ENCODE assay signal across 8 mouse cellular contexts in the genomic region with DNA sequence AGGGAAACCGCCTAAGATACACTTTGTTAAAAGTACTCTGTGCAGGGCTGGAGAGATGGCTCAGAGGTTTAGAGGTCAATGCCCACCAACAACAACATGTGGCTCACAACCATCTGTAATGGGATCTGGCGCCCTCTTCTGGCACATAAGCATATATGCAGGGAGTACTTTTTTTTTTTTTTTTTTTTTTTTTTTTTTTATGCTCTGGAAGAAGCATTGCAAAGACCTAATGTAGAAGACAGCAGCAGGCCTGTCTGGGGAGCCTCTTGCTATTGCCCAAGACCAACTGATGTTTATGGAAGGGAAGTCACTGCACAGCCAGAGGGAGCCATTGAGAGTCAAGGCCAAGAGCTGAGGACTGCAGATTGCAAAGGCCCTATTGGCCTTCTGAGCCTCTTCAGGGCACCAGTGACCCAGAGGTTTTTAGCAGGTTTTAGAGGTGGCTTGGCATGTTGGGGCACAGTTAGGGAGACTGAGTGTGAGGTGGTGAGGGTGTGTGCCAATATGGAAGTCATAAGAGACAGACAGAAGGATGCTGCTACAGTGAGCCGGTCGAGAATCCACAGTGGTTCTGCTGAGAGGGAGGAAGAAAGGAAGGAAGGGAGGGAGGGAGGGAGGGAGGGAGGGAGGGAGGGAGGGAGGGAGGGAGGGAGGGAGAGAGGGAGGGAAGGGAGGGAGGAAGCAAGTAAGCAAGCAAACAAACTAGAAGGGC.
DNase-seq lines count a peak whose midpoint lies in the region; ATAC-seq and TF ChIP-seq lines count a peak whose summit lies in the region.

No protein-coding gene starts in this region.

- WGBS in kidney, adult 2 months: 52% methylated on average over 2 of the region's 4 CpGs
- 44% methylated on average over 2 of the region's 4 CpGs for WGBS in forebrain, embryonic 12.5 days
- 41% methylated on average over 2 of the region's 4 CpGs for WGBS in midbrain, embryonic 11.5 days

- H3K36me3 ChIP-seq in kidney, adult 2 months (ENCODE audit: control insufficient read depth, insufficient read depth, low read length): no peaks in the 10 kb centered on the region
- no peaks in the 10 kb centered on the region for H3K36me3 ChIP-seq in E14TG2a.4 (ENCODE audit: insufficient read depth, low read length)
- H3K36me3 ChIP-seq in forebrain, embryonic 12.5 days (replicated peaks): peaks cover 7% of the 10 kb centered on the region; the same call in 1 of the 2 replicates
- H3K36me3 ChIP-seq in midbrain, embryonic 11.5 days (ENCODE audit: control insufficient read depth, insufficient read depth, low read length): no peaks in the 10 kb centered on the region

- TF ChIP-seq CTCF in kidney, adult 2 months (conservative IDR thresholded peaks at IDR 0.05; ENCODE audit: insufficient read depth, insufficient read length, low read depth, low read length): peak; percentile 44
- TF ChIP-seq CTCF in E14TG2a.4 (conservative IDR thresholded peaks at IDR 0.05; ENCODE audit: low read length): peak; percentile 69

- TF ChIP-seq POLR2A in kidney, adult 2 months (IDR thresholded peaks at IDR 0.05; ENCODE audit: low read depth, low read length): no peak

- H3K9ac ChIP-seq in forebrain, embryonic 12.5 days: peak overlapping the region; percentile 36; the same call in 1 of the 2 replicates
- H3K9ac ChIP-seq in midbrain, embryonic 11.5 days (ENCODE audit: low read length): no peak overlapping the region

- H3K4me3 ChIP-seq in kidney, adult 2 months (ENCODE audit: insufficient read depth, low read depth, low read length): no peak overlapping the region
- H3K4me3 ChIP-seq in E14TG2a.4 (replicated peaks; ENCODE audit: low read length): no peak overlapping the region
- peak overlapping the region; percentile 19 for H3K4me3 ChIP-seq in forebrain, embryonic 12.5 days (replicated peaks)
- H3K4me3 ChIP-seq in midbrain, embryonic 11.5 days (ENCODE audit: low read depth, low read length): no peak overlapping the region

- H3K4me1 ChIP-seq in kidney, adult 2 months (ENCODE audit: control insufficient read depth, insufficient read depth, low read length): no peaks in the 10 kb centered on the region
- peaks cover 17% of the 10 kb centered on the region for H3K4me1 ChIP-seq in E14TG2a.4 (replicated peaks; ENCODE audit: low read depth, low read length)
- peaks cover 23% of the 10 kb centered on the region for H3K4me1 ChIP-seq in forebrain, embryonic 12.5 days
- H3K4me1 ChIP-seq in midbrain, embryonic 11.5 days (ENCODE audit: control insufficient read depth, insufficient read depth, low read length): no peaks in the 10 kb centered on the region

- peak; percentile 28; the same call in 1 of the 2 replicates for ATAC-seq in forebrain, embryonic 12.5 days (ENCODE audit: low FRiP score)
- ATAC-seq in midbrain, embryonic 11.5 days (ENCODE audit: low FRiP score): peak; percentile 25; the same call in 1 of the 2 replicates

- peak overlapping the region; percentile 46 for H3K4me2 ChIP-seq in forebrain, embryonic 12.5 days
- H3K4me2 ChIP-seq in midbrain, embryonic 11.5 days: no peak overlapping the region

- no peak overlapping the region for H3K27ac ChIP-seq in kidney, adult 2 months (ENCODE audit: insufficient read depth, low read depth, low read length)
- peak overlapping the region; percentile 82 for H3K27ac ChIP-seq in forebrain, embryonic 12.5 days
- no peak overlapping the region for H3K27ac ChIP-seq in midbrain, embryonic 11.5 days (ENCODE audit: low read depth, low read length)

- H3K9me3 ChIP-seq in E14TG2a.4 (ENCODE audit: low read length): peaks cover 12% of the 10 kb centered on the region
- no peaks in the 10 kb centered on the region for H3K9me3 ChIP-seq in forebrain, embryonic 12.5 days
- no peaks in the 10 kb centered on the region for H3K9me3 ChIP-seq in midbrain, embryonic 11.5 days (ENCODE audit: control insufficient read depth, low read length)

- H3K27me3 ChIP-seq in kidney, adult 2 months (replicated peaks; ENCODE audit: control insufficient read depth, insufficient read depth, low read length): no peaks in the 10 kb centered on the region
- peaks cover 43% of the 10 kb centered on the region for H3K27me3 ChIP-seq in E14TG2a.4 (ENCODE audit: insufficient read depth, low read length)
- peaks cover 37% of the 10 kb centered on the region for H3K27me3 ChIP-seq in forebrain, embryonic 12.5 days
- H3K27me3 ChIP-seq in midbrain, embryonic 11.5 days (ENCODE audit: control insufficient read depth, insufficient read depth, low read length): no peaks in the 10 kb centered on the region

- DNase-seq in kidney, adult 2 months: no peak
- DNase-seq in kidney, postnatal 25 days: no peak
- DNase-seq in midbrain, embryonic 11.5 days (ENCODE audit: low spot score, missing footprints): no peak
- no peak for DNase-seq in spleen, postnatal 4 days (ENCODE audit: low spot score in 2 of 2)
- DNase-seq in urinary bladder, postnatal 25 days (ENCODE audit: low spot score): no peak
- no peak for DNase-seq in gastrocnemius, postnatal 4 days (ENCODE audit: low spot score in 2 of 2)
